Mouse (Mus musculus) testis, adult 10 weeks (tissue): Measurements from ENCODE around the gene Tbc1d25. TPM values are rescaled to one million over a fixed set of nuclear protein-coding genes. Genes with fewer than 3 reads are reported as not detected.

Experiments used
- polyA plus RNA-seq: library from polyadenylated mRNA; stranded (reverse); fragments of 350-450 nt; fragmentation: Illumina TruSeq; extraction: RNeasy Lipid Tissue Mini Kit (QIAGEN cat#74804); gene quantifications from one replicate; pipeline ENCODE4 v1.2.3, GENCODE M21; 2014; ENCODE audit warnings: low read depth, low replicate concordance

Gene Tbc1d25
- polyA plus RNA-seq: 0.59 TPM

GRCm38 (mm10) chrX:8175504-8176385, at the start of gene Tbc1d25:
Gene Tbc1d25, minus strand, starts transcription at chrX:8176181.

GRCm38 (mm10) chrX:8206015-8206693, 30.2 kb upstream of the Tbc1d25 start, which contains the start of gene Porcn:
Gene Porcn, minus strand, starts transcription at chrX:8206525.

DNA sequence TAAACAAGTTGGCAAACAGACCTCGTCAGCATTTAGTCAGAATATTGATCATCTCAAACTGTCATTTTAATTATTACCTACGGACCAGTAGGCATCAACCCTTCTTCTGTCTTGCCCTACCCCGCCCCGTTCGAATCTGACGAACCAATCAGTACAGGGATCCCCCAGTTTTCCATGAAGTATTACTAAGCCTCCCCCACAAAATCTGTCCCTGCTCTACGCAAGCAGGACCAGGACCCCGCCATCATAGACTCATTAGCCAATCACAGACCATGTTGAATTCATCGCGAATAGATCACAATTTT, 17.4 kb upstream of the Tbc1d25 start, which contains the start of gene Ebp:
Gene Ebp, minus strand, starts transcription at position 94 of the 305 bp plus-strand sequence.

DNA sequence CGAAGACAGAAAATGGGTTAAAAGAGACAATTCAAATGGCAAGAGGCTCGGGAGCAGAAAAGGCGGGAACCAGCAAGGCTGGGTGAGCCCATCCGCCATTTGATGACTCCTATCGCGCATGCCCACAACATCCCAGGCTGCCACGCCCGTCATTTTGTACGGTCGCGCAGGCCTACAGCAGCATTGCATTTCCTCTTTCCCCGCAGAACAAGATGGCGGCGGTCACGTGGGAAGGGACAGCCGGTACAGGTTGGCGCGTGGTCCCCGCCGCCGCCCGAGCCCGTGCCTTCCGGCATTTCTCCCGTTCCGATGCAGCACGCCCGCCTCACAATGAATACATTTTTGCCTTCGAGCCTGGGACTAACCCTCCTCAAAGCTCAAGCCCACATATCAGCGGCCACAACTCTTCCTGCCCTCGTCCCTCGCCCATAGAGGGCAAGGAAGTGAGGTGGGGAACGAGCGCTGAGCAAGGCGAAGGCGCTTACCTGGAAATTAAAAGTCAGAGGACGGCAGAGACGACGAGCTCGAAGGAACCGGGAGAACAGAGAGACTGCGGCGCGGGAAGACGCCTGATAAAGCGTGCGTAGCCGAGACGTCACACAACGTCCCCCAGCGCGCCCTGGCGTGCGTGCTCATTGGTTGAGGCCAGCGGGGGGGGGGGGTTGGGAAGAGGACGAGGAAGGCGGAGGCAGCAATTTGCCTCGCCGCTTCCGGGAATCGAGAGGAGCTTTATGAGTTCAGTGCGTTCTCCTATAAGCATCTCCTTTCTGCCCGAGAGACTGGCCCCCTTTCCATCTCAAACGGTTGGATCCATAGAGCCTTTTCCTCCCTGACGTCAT, 30.6 kb downstream of the Tbc1d25 start, which contains the start of gene Rbm3:
Gene Rbm3, minus strand, starts transcription at position 728 of the 839 bp plus-strand sequence.

GRCm38 (mm10) chrX:8132017-8132976, 43.7 kb downstream of the Tbc1d25 start, which contains the start of gene Wdr13:
Gene Wdr13, minus strand, starts transcription at chrX:8132892.

Other genes with a start within 250 kb of the Tbc1d25 start
- gene Eras, start 247.6 kb downstream of the Tbc1d25 start, polyA plus RNA-seq: 0.20 TPM
- 9.8 TPM for gene Hdac6, start 228.3 kb downstream of the Tbc1d25 start, polyA plus RNA-seq
- gene Gata1, start 198.1 kb downstream of the Tbc1d25 start, polyA plus RNA-seq: 3.4 TPM
- 0.62 TPM for gene Glod5, start 157.7 kb downstream of the Tbc1d25 start, polyA plus RNA-seq
- 8.2 TPM for gene Suv39h1, start 101.4 kb downstream of the Tbc1d25 start, polyA plus RNA-seq
- 0.10 TPM for gene Was, start 85.7 kb downstream of the Tbc1d25 start, polyA plus RNA-seq
- gene Wdr13, start 43.3 kb downstream of the Tbc1d25 start, polyA plus RNA-seq: 10.0 TPM
- gene Rbm3, start 30.3 kb downstream of the Tbc1d25 start, polyA plus RNA-seq: 99.1 TPM
- gene Ebp, start 17.3 kb upstream of the Tbc1d25 start, polyA plus RNA-seq: 9.1 TPM
- gene Porcn, start 30.3 kb upstream of the Tbc1d25 start, polyA plus RNA-seq: 2.8 TPM
- gene Ftsj1, start 76.2 kb upstream of the Tbc1d25 start, polyA plus RNA-seq: 2.8 TPM
- 3.0 TPM for gene Slc38a5, start 95.0 kb upstream of the Tbc1d25 start, polyA plus RNA-seq
- 1.8 TPM for gene Ssxb10, start 151.2 kb upstream of the Tbc1d25 start, polyA plus RNA-seq
- not detected for gene Ssxb9, start 190.8 kb upstream of the Tbc1d25 start, polyA plus RNA-seq
- 20.1 TPM for gene Ssxb1, start 237.1 kb upstream of the Tbc1d25 start, polyA plus RNA-seq